Mouse (Mus musculus): Measurements from ENCODE around the gene Garem2. TPM values are rescaled to one million over a fixed set of nuclear protein-coding genes. Genes with fewer than 3 reads are reported as not detected.

Garem2 gene
- polyA plus RNA-seq, 1 experiment from 2014 or later = 1.7 TPM

DNA sequence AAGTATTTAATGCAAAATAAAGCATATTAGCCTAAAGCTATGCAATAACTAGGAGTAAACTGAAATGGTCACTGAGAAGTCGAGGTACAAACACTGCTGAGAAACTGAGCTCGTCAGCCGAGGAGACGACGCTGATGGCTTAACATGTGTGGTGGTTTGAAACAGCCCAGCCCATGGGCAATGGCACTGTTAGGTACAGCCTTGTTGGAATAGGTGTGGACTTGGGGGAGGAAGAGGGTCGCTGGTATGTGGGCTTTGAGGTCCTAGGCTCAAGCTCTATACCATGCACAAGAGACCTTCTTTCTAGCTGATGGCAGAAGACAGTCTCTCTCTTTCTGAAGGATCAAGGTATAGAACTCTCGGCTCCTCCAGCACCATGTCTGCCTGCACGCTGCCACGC, 32.3 kb downstream of the Garem2 start:
- Histone ChIP-seq H3K4me1 (no peaks in the 10 kb centered on the region), H3K27me3 (replicated peaks; ENCODE audit: low read depth, poor library complexity, severe bottlenecking) (no peaks in the 10 kb centered on the region), H3K9me3 (no peaks in the 10 kb centered on the region), H3K27ac (replicated peaks) (no peak overlapping the region), H3K4me3 (no peak overlapping the region), H3K36me3 (replicated peaks) (peaks cover 94% of the 10 kb centered on the region)
- 92% methylated on average over 9 of the region's 9 CpGs for WGBS
- no peak for DNase-seq (ENCODE audit: low spot score)

DNA sequence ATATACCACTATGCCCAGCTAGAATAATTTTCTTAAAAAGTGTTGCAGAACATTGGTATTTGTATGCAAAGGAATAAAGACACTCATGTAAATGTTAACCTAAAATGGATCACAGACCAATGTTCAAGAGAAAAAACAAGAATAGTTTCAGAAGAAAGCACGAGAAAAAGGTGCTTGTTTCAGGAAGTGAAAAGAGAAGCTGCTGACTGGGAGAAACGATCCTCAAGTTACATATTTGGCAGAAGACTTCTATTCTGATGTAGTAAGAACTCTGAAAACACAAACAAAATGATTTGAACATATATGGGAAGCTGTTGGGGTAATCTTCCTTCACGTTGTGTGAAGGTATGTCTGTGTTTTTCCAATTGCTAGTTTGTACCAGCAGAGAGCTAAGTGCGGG, 33.2 kb downstream of the Garem2 start:
- WGBS = 90% methylated on average over 4 of the region's 4 CpGs
- Histone ChIP-seq H3K36me3 (replicated peaks) (peaks cover 94% of the 10 kb centered on the region), H3K4me1 (no peaks in the 10 kb centered on the region), H3K27me3 (replicated peaks; ENCODE audit: low read depth, poor library complexity, severe bottlenecking) (no peaks in the 10 kb centered on the region), H3K27ac (replicated peaks) (no peak overlapping the region), H3K4me3 (no peak overlapping the region), H3K9me3 (no peaks in the 10 kb centered on the region)
- DNase-seq (ENCODE audit: low spot score) = no peak

DNA sequence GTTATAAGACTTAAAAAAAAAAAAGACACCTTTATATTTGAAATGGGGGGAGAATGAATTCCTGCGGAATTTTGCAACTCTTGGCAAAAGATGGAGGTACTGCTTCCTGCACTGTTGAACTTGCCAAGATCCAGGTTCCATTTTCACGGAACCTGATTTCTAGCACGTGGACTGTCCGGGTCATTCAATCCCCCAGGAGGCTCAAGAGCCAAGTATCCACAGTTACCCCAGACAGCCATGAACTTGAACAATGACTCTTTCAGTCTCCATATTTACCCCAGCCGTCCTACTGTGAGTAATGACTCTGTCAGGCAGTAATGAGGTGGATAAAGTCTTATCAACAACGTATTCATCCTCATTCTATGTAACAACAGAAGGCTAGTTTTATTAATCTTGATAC, 41.6 kb downstream of the Garem2 start:
- Histone ChIP-seq H3K4me3 (no peak overlapping the region), H3K36me3 (replicated peaks) (peaks cover 61% of the 10 kb centered on the region), H3K9me3 (no peaks in the 10 kb centered on the region), H3K27me3 (replicated peaks; ENCODE audit: low read depth, poor library complexity, severe bottlenecking) (no peaks in the 10 kb centered on the region), H3K4me1 (no peaks in the 10 kb centered on the region), H3K27ac (replicated peaks) (no peak overlapping the region)
- 92% methylated on average over 6 of the region's 6 CpGs for WGBS
- no peak for DNase-seq (ENCODE audit: low spot score)

GRCm38 (mm10) chr5:30148133-30148920, 43.4 kb downstream of the Garem2 start:
- WGBS = 90% methylated on average over 5 of the region's 5 CpGs
- no peak overlapping the region for H3K4me3 ChIP-seq
- no peak overlapping the region for H3K27ac ChIP-seq (replicated peaks)
- DNase-seq (ENCODE audit: low spot score) = no peak
- H3K27me3 ChIP-seq (replicated peaks; ENCODE audit: low read depth, poor library complexity, severe bottlenecking) = no peaks in the 10 kb centered on the region
- peaks cover 5% of the 10 kb centered on the region; the same call in 1 of the 2 replicates for H3K4me1 ChIP-seq
- no peaks in the 10 kb centered on the region for H3K9me3 ChIP-seq
- peaks cover 43% of the 10 kb centered on the region for H3K36me3 ChIP-seq (replicated peaks)

- no peaks in the 10 kb centered on the region for H3K9me3 ChIP-seq
- peaks cover 8% of the 10 kb centered on the region for H3K36me3 ChIP-seq (replicated peaks)
- WGBS = 81% methylated on average over 4 of the region's 4 CpGs
- no peaks in the 10 kb centered on the region for H3K27me3 ChIP-seq (replicated peaks; ENCODE audit: low read depth, poor library complexity, severe bottlenecking)
- H3K4me1 ChIP-seq = peaks cover 22% of the 10 kb centered on the region
- no peak overlapping the region for H3K27ac ChIP-seq (replicated peaks)
- no peak for DNase-seq (ENCODE audit: low spot score)
- H3K4me3 ChIP-seq = no peak overlapping the region
These were observed 47.0 kb downstream of the Garem2 start for GRCm38 (mm10) chr5:30152007-30152406.

DNA sequence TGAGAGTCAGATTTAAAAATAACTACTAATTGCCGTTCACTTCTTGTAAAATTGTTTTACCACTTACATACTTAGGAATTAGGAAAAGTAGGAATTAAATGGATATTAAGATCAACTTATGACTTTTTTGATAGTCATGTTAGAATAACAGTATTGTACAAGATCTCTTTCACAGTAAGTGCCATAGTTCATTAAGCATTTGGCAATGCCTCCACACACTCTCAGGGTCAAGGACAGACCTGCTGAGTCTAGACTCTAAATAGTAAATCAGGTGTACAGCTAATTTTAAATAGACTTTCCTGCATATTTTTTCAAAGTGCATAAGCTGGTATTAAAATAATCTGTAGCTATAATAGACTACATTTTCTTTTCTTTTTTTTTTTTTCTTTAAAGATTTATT, 47.5 kb downstream of the Garem2 start:
- Histone ChIP-seq H3K27ac (replicated peaks) (no peak overlapping the region), H3K9me3 (no peaks in the 10 kb centered on the region), H3K4me1 (peaks cover 22% of the 10 kb centered on the region), H3K27me3 (replicated peaks; ENCODE audit: low read depth, poor library complexity, severe bottlenecking) (no peaks in the 10 kb centered on the region), H3K4me3 (no peak overlapping the region), H3K36me3 (replicated peaks) (peaks cover 6% of the 10 kb centered on the region; the same call in 1 of the 2 replicates)
- no peak for DNase-seq (ENCODE audit: low spot score)
- WGBS = 94% methylated on average over 1 of the region's 1 CpGs

GRCm38 (mm10) chr5:30153222-30153621, 48.3 kb downstream of the Garem2 start:
- Histone ChIP-seq H3K27me3 (replicated peaks; ENCODE audit: low read depth, poor library complexity, severe bottlenecking) (no peaks in the 10 kb centered on the region), H3K36me3 (replicated peaks) (peaks cover 5% of the 10 kb centered on the region; the same call in 1 of the 2 replicates), H3K9me3 (no peaks in the 10 kb centered on the region), H3K4me3 (no peak overlapping the region), H3K27ac (replicated peaks) (no peak overlapping the region), H3K4me1 (peaks cover 22% of the 10 kb centered on the region)
- DNase-seq (ENCODE audit: low spot score) = no peak
- 89% methylated on average over 2 of the region's 2 CpGs for WGBS

DNA sequence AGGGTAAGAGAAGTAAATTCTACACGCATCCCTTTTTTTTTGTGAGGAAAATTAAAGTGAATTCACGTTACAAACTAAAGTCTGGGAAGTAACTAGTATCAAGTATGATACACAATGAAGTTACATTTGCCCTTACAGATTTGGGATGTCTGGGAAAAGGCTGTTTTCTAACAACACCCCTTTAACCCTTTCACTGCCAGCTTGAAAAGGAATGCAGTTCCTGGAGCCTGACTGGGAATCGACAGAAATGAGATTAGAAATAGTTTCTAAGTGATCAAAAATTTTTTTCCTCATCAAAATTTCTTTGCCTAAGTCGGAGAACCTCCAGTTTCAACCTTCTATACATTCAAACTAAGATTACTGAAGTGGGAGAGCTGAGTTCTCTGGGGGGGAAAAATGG, 49.1 kb downstream of the Garem2 start:
- 21% methylated on average over 4 of the region's 4 CpGs for WGBS

DNA sequence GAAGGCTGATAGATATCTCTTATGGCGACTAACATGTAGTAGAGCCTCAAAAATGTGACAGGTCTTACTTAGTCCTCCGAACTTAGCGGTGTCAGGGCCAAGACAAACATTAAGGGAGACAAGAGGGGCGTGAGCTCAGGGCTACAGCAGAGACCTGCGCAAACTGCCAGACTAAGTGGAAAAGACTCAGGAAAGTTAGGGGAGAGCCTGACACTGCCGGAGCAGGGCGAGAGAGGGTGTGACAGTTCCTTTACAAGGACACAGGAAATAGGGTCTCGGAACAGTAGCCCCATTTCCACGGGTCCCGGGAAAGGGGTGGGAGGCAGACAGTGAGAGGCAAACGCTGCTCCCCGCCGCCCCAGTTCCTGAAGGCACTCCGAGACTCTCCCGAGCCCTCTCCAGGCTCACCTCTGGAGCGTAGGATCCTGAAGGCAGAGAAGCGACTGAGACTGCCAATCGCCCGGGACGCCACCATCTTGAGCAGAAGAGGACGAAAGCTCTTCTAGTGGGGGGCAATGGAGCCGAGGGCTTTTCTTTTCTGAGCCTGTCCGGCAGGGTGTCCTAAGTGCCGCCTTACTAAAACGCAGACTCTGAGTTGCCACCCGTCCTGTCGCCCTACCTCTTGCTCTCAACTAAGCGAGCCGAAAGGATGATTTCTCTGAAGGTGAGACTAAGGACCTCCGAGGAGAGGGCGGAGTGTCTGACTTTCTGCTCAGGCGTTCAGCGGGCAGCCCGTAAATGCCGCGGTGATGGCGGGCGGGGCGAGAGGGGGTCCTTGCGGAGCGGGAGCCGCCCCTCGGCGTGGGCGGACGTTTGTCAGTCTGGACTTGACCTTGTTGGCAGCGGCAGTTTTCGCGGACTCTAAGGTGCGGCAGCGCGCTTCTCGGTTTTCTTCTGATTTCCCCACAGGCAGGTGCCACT, 49.8 kb downstream of the Garem2 start, which contains the start of the genes Hadha and Hadhb:
Gene Hadha (minus strand): TSS at position 689 of the 921 bp plus-strand sequence.
Gene Hadhb (plus strand): TSS at position 775 of the 921 bp plus-strand sequence.
- Histone ChIP-seq H3K27ac (replicated peaks) (peak within 1 kb of the TSS; percentile 96), H3K4me3 (peak within 1 kb of the TSS; percentile 72), H3K4me1 (peaks cover 22% of the 10 kb centered on the region), H3K36me3 (replicated peaks) (no peaks in the 10 kb centered on the region; the same call in 1 of the 2 replicates), H3K9me3 (no peaks in the 10 kb centered on the region), H3K27me3 (replicated peaks; ENCODE audit: low read depth, poor library complexity, severe bottlenecking) (no peaks in the 10 kb centered on the region)
- under 1% methylated on average over 53 of the region's 53 CpGs for WGBS
- peak; percentile 91 for DNase-seq (ENCODE audit: low spot score)

More for the DNA sequence above, 49.1 kb downstream of the Garem2 start:
- Histone ChIP-seq H3K9me3 (no peaks in the 10 kb centered on the region), H3K36me3 (replicated peaks) (no peaks in the 10 kb centered on the region; the same call in 1 of the 2 replicates), H3K27ac (replicated peaks) (peak overlapping the region; percentile 96; the same call in 1 of the 2 replicates), H3K27me3 (replicated peaks; ENCODE audit: low read depth, poor library complexity, severe bottlenecking) (no peaks in the 10 kb centered on the region), H3K4me1 (peaks cover 22% of the 10 kb centered on the region), H3K4me3 (peak overlapping the region; percentile 72)
- DNase-seq (ENCODE audit: low spot score) = no peak

DNA sequence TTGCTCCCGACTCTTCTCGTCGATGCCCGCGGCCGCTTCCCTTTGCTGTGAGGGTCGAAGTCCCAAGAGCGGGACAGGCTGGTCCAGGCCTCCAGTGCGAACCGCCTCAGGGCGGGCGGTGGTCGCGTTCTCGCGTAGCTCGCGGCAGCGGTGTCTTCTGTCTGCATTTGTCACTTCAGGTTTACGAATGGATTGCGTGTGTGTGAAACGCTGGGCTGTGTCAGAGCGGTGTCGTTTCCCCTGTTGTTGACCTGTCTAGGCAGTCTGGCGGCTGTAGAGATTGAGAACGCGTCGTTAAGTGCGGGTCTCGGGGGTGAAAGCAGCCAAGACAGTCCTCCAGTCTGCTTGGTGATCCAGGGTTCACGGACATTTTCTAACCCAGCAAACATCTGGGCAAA, 50.4 kb downstream of the Garem2 start:
- Histone ChIP-seq H3K4me3 (peak overlapping the region; percentile 72), H3K27ac (replicated peaks) (peak overlapping the region; percentile 96), H3K9me3 (no peaks in the 10 kb centered on the region), H3K36me3 (replicated peaks) (no peaks in the 10 kb centered on the region), H3K4me1 (peaks cover 22% of the 10 kb centered on the region), H3K27me3 (replicated peaks; ENCODE audit: low read depth, poor library complexity, severe bottlenecking) (no peaks in the 10 kb centered on the region)
- WGBS = under 1% methylated on average over 31 of the region's 31 CpGs
- DNase-seq (ENCODE audit: low spot score) = no peak

- DNase-seq (ENCODE audit: low spot score) = no peak
- H3K27me3 ChIP-seq (replicated peaks; ENCODE audit: low read depth, poor library complexity, severe bottlenecking) = no peaks in the 10 kb centered on the region
- WGBS = 41% methylated on average over 13 of the region's 13 CpGs
- H3K4me1 ChIP-seq = peaks cover 22% of the 10 kb centered on the region
- peak overlapping the region; percentile 72 for H3K4me3 ChIP-seq
- no peaks in the 10 kb centered on the region for H3K36me3 ChIP-seq (replicated peaks)
- H3K9me3 ChIP-seq = no peaks in the 10 kb centered on the region
- peak overlapping the region; percentile 96 for H3K27ac ChIP-seq (replicated peaks)
These were observed 51.1 kb downstream of the Garem2 start for GRCm38 (mm10) chr5:30155821-30156629.

DNA sequence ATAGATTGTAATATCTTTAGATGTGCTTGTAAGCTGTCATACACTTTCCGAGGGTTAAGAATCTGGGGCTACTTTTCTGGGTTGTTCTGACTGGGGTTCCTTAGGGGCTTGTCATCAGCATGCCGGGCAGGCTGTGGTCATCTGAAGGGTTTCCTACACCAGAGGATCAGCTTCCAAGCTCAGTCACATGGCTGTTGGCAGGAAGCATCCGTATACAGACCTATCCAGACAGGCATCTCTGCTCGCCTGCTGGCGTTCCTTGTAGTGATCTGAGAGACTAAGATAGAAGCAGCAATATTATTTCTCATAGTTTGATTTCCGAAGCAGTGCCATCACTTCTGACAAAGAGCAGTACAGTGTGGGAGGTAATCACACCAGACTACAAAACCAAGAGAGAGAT, 54.6 kb downstream of the Garem2 start:
- Histone ChIP-seq H3K27me3 (replicated peaks; ENCODE audit: low read depth, poor library complexity, severe bottlenecking) (no peaks in the 10 kb centered on the region), H3K9me3 (no peaks in the 10 kb centered on the region), H3K4me1 (peaks cover 9% of the 10 kb centered on the region), H3K27ac (replicated peaks) (no peak overlapping the region), H3K36me3 (replicated peaks) (no peaks in the 10 kb centered on the region), H3K4me3 (no peak overlapping the region)
- DNase-seq (ENCODE audit: low spot score) = no peak
- WGBS = 87% methylated on average over 6 of the region's 6 CpGs
